Mouse (Mus musculus) erythroblast, embryonic 14.5 days (primary cell): ENCODE measurements around the gene Gtsf1. TPM values are rescaled to one million over a fixed set of nuclear protein-coding genes. Genes with fewer than 3 reads are reported as not detected.

Source experiments
- H3K27me3 ChIP-seq: 2 replicates; pipeline ENCODE4 v1.6.1; 2012; ENCODE audit warnings: inconsistent platforms; ENCODE audit not compliant: control insufficient read depth
- H3K36me3 ChIP-seq: 2 replicates; pipeline ENCODE4 v1.6.1; 2012; ENCODE audit warnings: mild to moderate bottlenecking, inconsistent platforms; ENCODE audit not compliant: control insufficient read depth
- H3K4me1 ChIP-seq: 2 replicates; pipeline ENCODE4 v1.6.1; 2012; ENCODE audit warnings: inconsistent platforms; ENCODE audit not compliant: control insufficient read depth
- H3K4me3 ChIP-seq: replicated peaks from 2 replicates; pipeline ENCODE3; 2012; ENCODE audit warnings: moderate library complexity, mild to moderate bottlenecking, inconsistent platforms
- H3K9me3 ChIP-seq: 2 replicates; pipeline ENCODE4 v1.6.1; 2012; ENCODE audit warnings: low read length, inconsistent platforms, mixed read lengths; ENCODE audit not compliant: control insufficient read depth
- GATA1 ChIP-seq: IDR thresholded peaks from 2 replicates; pipeline ENCODE4 v1.6.1; 2012; ENCODE audit warnings: low read length, inconsistent platforms, mixed read lengths
- TAL1 ChIP-seq: IDR thresholded peaks from 3 replicates; pipeline ENCODE4 v1.6.1; 2012; ENCODE audit warnings: low read length, inconsistent platforms, mixed read lengths
- polyA plus RNA-seq: library from polyadenylated mRNA; stranded (reverse); fragments of >175 nt; gene quantifications from 2 replicates; pipeline ENCODE4 v1.2.3, GENCODE M21; 2012

The Gtsf1 gene
- polyA plus RNA-seq, 1 experiment, result not detected

- H3K4me1 ChIP-seq, result peaks cover 16% of the 10 kb centered on the region
- H3K27me3 ChIP-seq, result peaks cover 36% of the 10 kb centered on the region
- H3K4me3 ChIP-seq, result no peak overlapping the region
- no peaks in the 10 kb centered on the region for H3K36me3 ChIP-seq
- H3K9me3 ChIP-seq, result no peaks in the 10 kb centered on the region
- no peak for TF ChIP-seq GATA1
These were observed 59.8 kb downstream of the Gtsf1 start for GRCm38 (mm10) chr15:103370462-103370861.

GRCm38 (mm10) chr15:103369123-103369522, 61.1 kb downstream of the Gtsf1 start:
- H3K27me3 ChIP-seq, result peaks cover 40% of the 10 kb centered on the region
- TF ChIP-seq GATA1 (no peak), TAL1 (no peak)
- H3K36me3 ChIP-seq, result no peaks in the 10 kb centered on the region
- peaks cover 28% of the 10 kb centered on the region for H3K4me1 ChIP-seq
- H3K9me3 ChIP-seq, result no peaks in the 10 kb centered on the region
- H3K4me3 ChIP-seq, result no peak overlapping the region

DNA sequence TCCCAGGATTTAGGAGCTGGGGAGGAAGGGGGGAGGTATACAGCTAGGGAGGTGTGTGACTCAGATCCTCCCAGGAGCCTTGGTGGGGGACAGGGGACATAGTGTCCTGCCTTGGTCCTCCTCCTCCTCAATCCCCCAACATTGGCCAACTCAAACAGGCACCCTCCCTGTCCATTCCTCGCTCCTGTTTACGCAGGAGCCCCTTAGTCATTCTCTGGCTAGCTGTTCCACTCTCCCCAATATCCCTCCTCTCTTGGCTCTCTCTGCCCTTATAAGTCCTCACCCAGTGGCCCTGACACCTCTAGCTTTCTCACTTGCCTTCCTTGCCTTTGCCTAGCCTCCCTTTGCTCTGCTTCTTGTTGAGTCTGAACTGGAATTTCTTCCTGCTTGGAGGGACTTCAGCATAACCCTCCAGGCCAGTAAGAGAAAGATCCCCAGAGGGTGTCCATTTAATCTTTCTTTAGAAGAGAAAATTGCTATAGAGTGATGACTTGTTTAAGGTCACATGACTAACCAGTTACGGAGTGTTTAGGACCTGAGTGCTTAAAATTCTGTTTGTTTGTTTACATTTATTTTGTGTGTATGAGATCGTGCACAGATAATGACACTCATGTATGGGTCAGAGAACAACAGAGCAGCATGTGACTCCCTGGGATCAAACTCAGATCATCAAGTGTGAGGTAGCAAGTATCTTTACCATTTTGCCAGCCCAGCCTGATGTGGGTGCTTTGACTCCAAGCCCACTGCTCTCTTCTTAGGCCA, 61.9 kb downstream of the Gtsf1 start:
- H3K4me3 ChIP-seq, result no peak overlapping the region
- TF ChIP-seq GATA1, result no peak
- no peak for TF ChIP-seq TAL1

DNA sequence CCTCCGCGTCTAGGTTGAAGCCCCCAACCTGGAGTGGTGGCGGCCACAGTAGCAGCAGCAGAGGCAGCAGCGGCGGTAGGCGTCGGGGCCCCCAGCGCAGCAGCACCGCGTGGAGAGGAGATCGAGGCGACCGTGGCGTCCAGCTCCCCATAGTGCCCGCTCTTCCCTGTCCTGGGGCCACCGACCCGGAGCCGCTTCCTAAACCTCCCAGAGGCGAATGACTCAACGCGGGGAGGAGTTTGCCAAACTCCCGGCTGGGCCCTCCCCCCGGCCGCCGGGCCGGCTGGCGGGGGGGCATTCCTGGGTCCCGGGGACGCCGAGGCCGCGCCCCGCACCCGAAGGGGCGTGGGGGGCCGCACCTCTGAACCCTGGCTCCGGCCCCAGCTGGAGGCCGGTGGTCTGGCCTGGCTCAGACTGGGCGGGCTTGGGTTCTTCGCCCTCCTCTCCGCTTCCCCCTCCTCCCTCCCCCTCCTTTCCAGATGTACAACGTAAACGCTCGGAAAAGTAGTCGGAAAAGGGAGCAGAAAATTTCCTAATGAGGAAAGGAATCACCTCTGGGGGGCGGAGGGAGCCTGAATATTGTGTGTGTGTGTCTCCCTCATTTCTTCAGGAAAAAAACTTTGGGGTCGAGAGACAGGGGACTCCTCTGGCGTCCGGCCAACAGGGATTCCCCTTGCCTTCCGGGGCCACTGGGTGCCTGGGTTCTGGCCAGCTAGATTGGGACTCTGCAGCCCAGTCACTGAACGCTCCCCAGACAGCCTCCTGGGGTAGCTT, 63.7 kb downstream of the Gtsf1 start, which contains the start of gene Itga5:
Itga5 (minus strand) TSS at position 388 of the 774 bp plus-strand sequence.
- Histone ChIP-seq H3K4me3 (peak within 1 kb of the TSS; percentile 66), H3K4me1 (peaks cover 46% of the 10 kb centered on the region), H3K27me3 (peaks cover 40% of the 10 kb centered on the region), H3K9me3 (no peaks in the 10 kb centered on the region), H3K36me3 (no peaks in the 10 kb centered on the region)
- no peak for TF ChIP-seq GATA1

More for the DNA sequence above, 61.9 kb downstream of the Gtsf1 start:
- Histone ChIP-seq H3K36me3 (no peaks in the 10 kb centered on the region), H3K27me3 (peaks cover 40% of the 10 kb centered on the region), H3K4me1 (peaks cover 32% of the 10 kb centered on the region), H3K9me3 (no peaks in the 10 kb centered on the region)

DNA sequence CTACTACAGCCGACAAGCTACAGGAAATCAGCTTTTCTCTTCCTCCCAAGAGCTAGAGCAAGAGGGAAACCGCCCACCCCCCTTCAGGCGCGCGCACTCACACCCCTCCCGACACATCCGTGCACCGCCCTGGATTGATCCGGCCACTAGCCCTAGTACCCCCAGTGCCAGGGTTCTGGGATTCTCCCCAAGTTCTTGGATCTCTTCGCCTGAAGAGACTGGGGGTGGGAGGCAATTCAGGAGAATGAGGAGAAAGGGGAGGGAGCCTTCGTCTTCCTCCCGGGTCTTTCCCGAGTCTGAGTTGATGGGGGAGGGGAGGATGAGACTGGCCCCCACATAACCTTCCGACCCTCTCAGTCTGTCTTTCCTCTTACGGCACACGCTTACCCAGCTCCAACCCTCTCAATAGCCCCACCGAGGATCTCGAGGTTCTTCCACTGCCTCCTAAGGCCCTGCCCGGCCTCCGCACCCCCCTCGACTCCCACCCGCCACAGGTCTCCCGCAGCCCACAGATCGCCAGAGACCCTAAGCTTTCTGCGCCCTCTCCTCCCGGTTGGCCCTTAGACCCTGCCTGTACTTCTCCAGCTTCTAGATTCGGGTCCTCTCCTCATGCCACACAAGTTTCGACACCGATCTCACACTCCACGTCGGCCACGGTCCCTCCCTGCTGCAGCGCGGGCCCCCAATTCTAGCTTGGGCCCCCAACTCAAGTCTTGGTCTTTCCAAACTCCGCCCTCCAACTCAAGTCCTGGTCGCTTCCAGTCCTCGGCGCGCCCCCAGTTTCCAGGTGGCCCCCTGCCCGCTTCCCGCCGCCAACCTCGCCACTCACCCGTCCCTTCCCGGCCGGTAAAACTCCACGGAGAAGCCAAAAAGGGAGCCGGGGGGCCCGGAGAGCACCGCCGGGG, 64.5 kb downstream of the Gtsf1 start:
- peak overlapping the region; percentile 66 for H3K4me3 ChIP-seq
- peaks cover 40% of the 10 kb centered on the region for H3K27me3 ChIP-seq
- H3K9me3 ChIP-seq, result no peaks in the 10 kb centered on the region
- no peaks in the 10 kb centered on the region for H3K36me3 ChIP-seq
- TF ChIP-seq TAL1, result no peak
- no peak for TF ChIP-seq GATA1
- peaks cover 48% of the 10 kb centered on the region for H3K4me1 ChIP-seq

- peaks cover 35% of the 10 kb centered on the region for H3K27me3 ChIP-seq
- peaks cover 48% of the 10 kb centered on the region for H3K4me1 ChIP-seq
- H3K4me3 ChIP-seq, result peak overlapping the region; percentile 66
These were observed 65.5 kb downstream of the Gtsf1 start for GRCm38 (mm10) chr15:103364761-103365160.

DNA sequence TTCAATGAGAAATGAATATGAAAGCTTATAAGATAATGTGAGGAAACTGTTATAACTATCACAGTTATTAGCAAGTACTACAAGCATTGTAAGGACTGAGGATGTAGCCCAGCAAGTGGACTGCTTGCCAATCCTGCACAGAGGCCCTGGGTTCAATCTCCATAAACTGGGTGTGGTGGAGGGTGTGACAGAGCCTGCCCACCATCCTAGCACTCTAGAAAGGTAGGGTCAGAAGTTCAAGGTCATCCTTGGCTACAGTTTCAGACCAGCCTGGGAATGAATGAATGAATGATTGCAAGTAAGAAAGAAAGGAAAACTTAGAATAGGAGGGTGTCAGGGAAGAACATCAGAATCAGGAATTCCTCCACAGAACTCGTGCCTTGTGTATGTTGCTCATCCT, 66.5 kb downstream of the Gtsf1 start:
- H3K9me3 ChIP-seq, result no peaks in the 10 kb centered on the region
- no peak for TF ChIP-seq TAL1
- TF ChIP-seq GATA1, result no peak
- peaks cover 53% of the 10 kb centered on the region for H3K4me1 ChIP-seq
- peaks cover 32% of the 10 kb centered on the region for H3K27me3 ChIP-seq
- H3K4me3 ChIP-seq, result no peak overlapping the region
- no peaks in the 10 kb centered on the region for H3K36me3 ChIP-seq

More at GRCm38 (mm10) chr15:103364761-103365160, 65.5 kb downstream of the Gtsf1 start:
- TF ChIP-seq TAL1, result no peak
- Histone ChIP-seq H3K36me3 (no peaks in the 10 kb centered on the region), H3K9me3 (no peaks in the 10 kb centered on the region)

- TF ChIP-seq TAL1, result no peak
- no peak for TF ChIP-seq GATA1
- Histone ChIP-seq H3K9me3 (no peaks in the 10 kb centered on the region), H3K27me3 (peaks cover 27% of the 10 kb centered on the region), H3K36me3 (no peaks in the 10 kb centered on the region), H3K4me1 (peaks cover 58% of the 10 kb centered on the region), H3K4me3 (no peak overlapping the region)
These were observed 67.3 kb downstream of the Gtsf1 start for GRCm38 (mm10) chr15:103362950-103363349.
